Mouse (Mus musculus) central nervous system, embryonic 14 days (tissue): ENCODE data around the gene Fosl2. TPM values are rescaled to one million over a fixed set of nuclear protein-coding genes. Genes with fewer than 3 reads are reported as not detected.

ENCODE experiments used
- polyA plus RNA-seq: library from polyadenylated mRNA; depleted of rRNA; stranded (reverse); fragments of >200 nt; gene quantifications from 2 replicates; pipeline ENCODE4 v1.2.3, GENCODE M21; 2012; rRNA removed

Fosl2 gene
- polyA plus RNA-seq, result 2.9 and 3.8 TPM in 2 replicates

GRCm38 (mm10) chr5:32135336-32136206, at the start of gene Fosl2:
TSS of gene Fosl2 (plus strand) at chr5:32135801.

Other genes starting within 250 kb of the Fosl2 start
- gene Plb1, start 96.9 kb downstream of the Fosl2 start, polyA plus RNA-seq, result 0.14 and 0.17 TPM in 2 replicates